Mouse (Mus musculus): ENCODE results near the gene Slc8a2. TPM values are rescaled to one million over a fixed set of nuclear protein-coding genes. Genes with fewer than 3 reads are reported as not detected.
A peak's percentile ranks its signal among the peaks of the same experiment; 100 is the strongest.

Gene Slc8a2
- 3.1 and 7.8 TPM in 2 replicates for total RNA-seq (2012; rRNA removed)

DNA sequence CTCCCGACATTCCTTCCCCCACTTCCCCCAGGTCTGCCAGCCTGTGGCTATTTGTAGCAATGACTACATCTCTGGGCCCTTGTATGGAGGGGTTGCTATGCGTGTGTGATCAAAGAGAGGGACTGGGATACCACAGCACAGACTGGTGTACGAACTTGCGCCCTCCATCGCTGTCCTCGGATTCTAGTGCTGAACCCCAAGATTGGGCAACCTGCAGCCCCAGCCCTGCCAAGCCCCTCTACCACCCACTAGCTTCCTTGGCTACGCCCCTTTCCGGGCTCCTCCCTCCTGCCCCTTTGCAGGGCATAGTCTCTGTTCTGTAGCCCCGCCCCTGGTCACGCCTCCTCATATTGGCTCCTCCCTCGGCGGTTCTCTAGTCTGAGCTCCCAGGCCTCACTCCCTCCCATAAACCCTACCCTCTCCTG is at the start of gene Slc8a2:
TSS of gene Slc8a2 (plus strand) at position 406 of the 425 bp plus-strand sequence.
- in situ Hi-C loops (cut with MboI; ENCODE audit: low sequenced_read_pairs in 2 of 2, unreplicated experiment in 2 of 2), result loop anchor here in 1 of 2 experiments (25.0 kb wide), 1 partner anchor 167 kb away; the partner anchor contains the start of gene Ehd2
- Histone ChIP-seq H3K4me3 (ENCODE audit: insufficient read depth in 1 of 2, low read depth in 1 of 2, low read length in 2 of 2, poor library complexity in 1 of 2, severe bottlenecking in 1 of 2) (peak within 1 kb of the TSS; percentile 77 to 90), H3K36me3 (ENCODE audit: control insufficient read depth, insufficient read depth, low read length, poor library complexity, severe bottlenecking) (peaks cover 5% of the 10 kb centered on the region; the same call in 1 of the 2 replicates), H3K9me3 (ENCODE audit: control insufficient read depth, insufficient read depth, low read depth, low read length) (no peaks in the 10 kb centered on the region), H3K27ac (ENCODE audit: insufficient read depth, low read depth, low read length, poor library complexity, severe bottlenecking) (no peak within 1 kb of the TSS), H3K4me1 (ENCODE audit: control insufficient read depth in 2 of 2, insufficient read depth in 2 of 2, low read length in 2 of 2, poor library complexity in 1 of 2) (peaks cover 0 to 15% of the 10 kb centered on the region in 2 experiments; a peak in 1 of 4 replicates), H3K9ac (ENCODE audit: insufficient read depth, low read depth, low read length, poor library complexity, severe bottlenecking) (peak within 1 kb of the TSS; percentile 74)
- TF ChIP-seq CHD2 (IDR thresholded peaks at IDR 0.05; ENCODE audit: low read depth, low read length) (no peak), HCFC1 (IDR thresholded peaks at IDR 0.05; ENCODE audit: borderline replicate concordance, insufficient read depth, low read length) (0 out of 2 replicates have a peak, but pooled peaks have one; percentile 37)
- peak; percentile 98 for DNase-seq (ENCODE audit: low read depth, low spot score)

DNA sequence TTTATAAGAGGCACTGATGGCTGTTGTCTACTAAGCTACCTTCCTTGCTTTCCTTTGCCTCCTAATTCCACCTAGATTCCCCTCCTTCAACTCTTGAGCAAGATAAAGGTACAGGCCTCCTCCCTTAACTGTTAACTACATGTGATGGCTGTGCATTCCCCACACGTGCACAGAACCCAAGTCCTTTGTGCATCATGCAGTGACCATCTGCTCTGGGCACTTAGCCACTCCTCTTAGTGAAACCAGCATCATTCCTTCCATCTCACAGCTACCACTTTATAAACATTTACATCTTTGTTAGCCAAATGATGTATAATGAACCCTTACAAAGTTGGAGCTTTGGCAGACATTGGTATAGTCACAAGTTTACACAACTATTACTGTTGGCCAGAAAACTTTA is 49.7 kb upstream of the Slc8a2 start:
- no peaks in the 10 kb centered on the region for H3K36me3 ChIP-seq (ENCODE audit: control insufficient read depth, insufficient read depth, low read length, poor library complexity, severe bottlenecking)
- no peak overlapping the region for H3K4me3 ChIP-seq (ENCODE audit: insufficient read depth in 1 of 2, low read depth in 1 of 2, low read length in 2 of 2, poor library complexity in 1 of 2, severe bottlenecking in 1 of 2)
- no peaks in the 10 kb centered on the region for H3K9me3 ChIP-seq (ENCODE audit: control insufficient read depth, insufficient read depth, low read depth, low read length)
- TF ChIP-seq CHD2 (IDR thresholded peaks at IDR 0.05; ENCODE audit: low read depth, low read length), result no peak
- no peak for TF ChIP-seq MAFK (IDR thresholded peaks at IDR 0.05; ENCODE audit: insufficient read depth, low read depth, low read length)
- no peak for TF ChIP-seq HCFC1 (IDR thresholded peaks at IDR 0.05; ENCODE audit: borderline replicate concordance, insufficient read depth, low read length)
- no peak for TF ChIP-seq ZC3H11A (IDR thresholded peaks at IDR 0.05; ENCODE audit: borderline replicate concordance, low read depth, low read length)
- DNase-seq (ENCODE audit: low read depth, low spot score), result no peak
- in situ Hi-C loops (cut with MboI; ENCODE audit: low sequenced_read_pairs in 2 of 2, unreplicated experiment in 2 of 2), result no loop called here
- no peaks in the 10 kb centered on the region for H3K4me1 ChIP-seq (ENCODE audit: control insufficient read depth in 2 of 2, insufficient read depth in 2 of 2, low read length in 2 of 2, poor library complexity in 1 of 2)
- no peak overlapping the region for H3K9ac ChIP-seq (ENCODE audit: insufficient read depth, low read depth, low read length, poor library complexity, severe bottlenecking)
- H3K27ac ChIP-seq (ENCODE audit: insufficient read depth, low read depth, low read length, poor library complexity, severe bottlenecking), result no peak overlapping the region

DNA sequence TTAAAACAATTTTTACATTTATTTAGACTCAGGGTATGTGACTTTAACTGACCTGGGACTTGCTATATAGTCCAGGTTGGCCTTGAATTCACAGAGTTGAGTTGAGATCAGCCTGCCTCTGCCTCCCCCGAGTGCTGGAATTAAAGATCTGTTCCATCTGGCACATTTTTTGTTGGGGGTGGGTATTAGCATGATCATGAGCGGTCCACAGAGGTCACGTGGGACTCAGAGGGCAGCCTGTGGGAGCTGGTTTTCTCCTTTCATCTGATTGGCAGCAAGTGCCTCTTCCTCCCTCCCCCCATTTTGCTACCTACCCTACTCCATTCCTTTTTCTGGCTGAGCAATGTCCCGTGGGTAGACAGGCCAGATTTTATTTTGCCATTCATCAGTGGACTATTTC is 49.0 kb upstream of the Slc8a2 start:
- Histone ChIP-seq H3K9ac (ENCODE audit: insufficient read depth, low read depth, low read length, poor library complexity, severe bottlenecking) (no peak overlapping the region), H3K9me3 (ENCODE audit: control insufficient read depth, insufficient read depth, low read depth, low read length) (no peaks in the 10 kb centered on the region), H3K36me3 (ENCODE audit: control insufficient read depth, insufficient read depth, low read length, poor library complexity, severe bottlenecking) (no peaks in the 10 kb centered on the region), H3K27ac (ENCODE audit: insufficient read depth, low read depth, low read length, poor library complexity, severe bottlenecking) (no peak overlapping the region), H3K4me1 (ENCODE audit: control insufficient read depth in 2 of 2, insufficient read depth in 2 of 2, low read length in 2 of 2, poor library complexity in 1 of 2) (no peaks in the 10 kb centered on the region), H3K4me3 (ENCODE audit: insufficient read depth in 1 of 2, low read depth in 1 of 2, low read length in 2 of 2, poor library complexity in 1 of 2, severe bottlenecking in 1 of 2) (no peak overlapping the region)
- in situ Hi-C loops (cut with MboI; ENCODE audit: low sequenced_read_pairs in 2 of 2, unreplicated experiment in 2 of 2), result no loop called here
- DNase-seq (ENCODE audit: low read depth, low spot score), result no peak
- no peak for TF ChIP-seq HCFC1 (IDR thresholded peaks at IDR 0.05; ENCODE audit: borderline replicate concordance, insufficient read depth, low read length)
- no peak for TF ChIP-seq MAFK (IDR thresholded peaks at IDR 0.05; ENCODE audit: insufficient read depth, low read depth, low read length)
- TF ChIP-seq ZNF384 (IDR thresholded peaks at IDR 0.05; ENCODE audit: low read depth, low read length), result no peak
- TF ChIP-seq ZC3H11A (IDR thresholded peaks at IDR 0.05; ENCODE audit: borderline replicate concordance, low read depth, low read length), result no peak
- TF ChIP-seq CHD2 (IDR thresholded peaks at IDR 0.05; ENCODE audit: low read depth, low read length), result no peak

DNA sequence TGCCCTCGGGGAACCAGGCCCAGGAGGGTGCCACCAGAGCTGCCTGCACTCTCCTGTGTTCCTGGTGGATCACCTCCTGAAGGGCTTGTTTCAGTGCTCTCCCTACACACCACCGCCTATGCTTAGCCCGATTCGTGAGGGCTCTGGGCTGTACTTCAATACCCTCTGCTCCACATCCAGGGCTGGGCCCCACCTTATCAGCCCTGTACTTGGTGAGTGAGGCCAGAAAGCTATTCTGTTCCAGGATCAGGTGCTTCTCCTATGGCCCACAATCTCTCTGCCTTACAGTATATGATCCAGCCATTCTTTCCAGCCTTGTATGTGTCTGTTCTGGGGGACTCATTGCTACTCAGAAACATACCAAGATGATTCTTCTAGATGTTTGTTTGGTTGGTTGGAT is 46.3 kb upstream of the Slc8a2 start:
- in situ Hi-C loops (cut with MboI; ENCODE audit: low sequenced_read_pairs in 2 of 2, unreplicated experiment in 2 of 2), result no loop called here
- H3K9ac ChIP-seq (ENCODE audit: insufficient read depth, low read depth, low read length, poor library complexity, severe bottlenecking), result no peak overlapping the region
- TF ChIP-seq MAFK (IDR thresholded peaks at IDR 0.05; ENCODE audit: insufficient read depth, low read depth, low read length) (no peak), CHD2 (IDR thresholded peaks at IDR 0.05; ENCODE audit: low read depth, low read length) (no peak), ZNF384 (IDR thresholded peaks at IDR 0.05; ENCODE audit: low read depth, low read length) (no peak), HCFC1 (IDR thresholded peaks at IDR 0.05; ENCODE audit: borderline replicate concordance, insufficient read depth, low read length) (no peak), ZC3H11A (IDR thresholded peaks at IDR 0.05; ENCODE audit: borderline replicate concordance, low read depth, low read length) (no peak)
- DNase-seq (ENCODE audit: low read depth, low spot score), result no peak
- H3K4me3 ChIP-seq (ENCODE audit: insufficient read depth in 1 of 2, low read depth in 1 of 2, low read length in 2 of 2, poor library complexity in 1 of 2, severe bottlenecking in 1 of 2), result no peak overlapping the region
- no peaks in the 10 kb centered on the region for H3K4me1 ChIP-seq (ENCODE audit: control insufficient read depth in 2 of 2, insufficient read depth in 2 of 2, low read length in 2 of 2, poor library complexity in 1 of 2)
- H3K36me3 ChIP-seq (ENCODE audit: control insufficient read depth, insufficient read depth, low read length, poor library complexity, severe bottlenecking), result no peaks in the 10 kb centered on the region
- H3K27ac ChIP-seq (ENCODE audit: insufficient read depth, low read depth, low read length, poor library complexity, severe bottlenecking), result no peak overlapping the region
- no peaks in the 10 kb centered on the region for H3K9me3 ChIP-seq (ENCODE audit: control insufficient read depth, insufficient read depth, low read depth, low read length)

DNA sequence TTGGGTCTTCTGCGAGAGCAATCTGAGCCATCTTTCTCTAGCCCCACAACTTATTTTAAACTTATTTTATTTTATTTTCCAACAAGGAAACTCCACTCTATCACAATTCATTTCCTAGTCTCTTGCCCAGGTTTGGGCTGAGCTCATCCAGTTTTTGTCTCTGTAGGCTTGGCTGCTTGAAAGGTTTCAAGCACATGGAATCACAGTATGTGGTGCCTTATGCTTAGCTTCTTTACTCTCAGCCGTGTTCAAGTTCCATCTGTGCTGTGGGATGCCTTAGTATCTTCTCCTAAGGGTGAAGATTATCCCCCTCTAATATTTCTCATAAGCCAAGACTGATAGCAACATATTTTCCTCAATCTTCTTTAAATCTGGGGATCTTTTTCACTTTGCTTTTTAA is 42.0 kb upstream of the Slc8a2 start:
- no peaks in the 10 kb centered on the region for H3K36me3 ChIP-seq (ENCODE audit: control insufficient read depth, insufficient read depth, low read length, poor library complexity, severe bottlenecking)
- H3K4me1 ChIP-seq (ENCODE audit: control insufficient read depth in 2 of 2, insufficient read depth in 2 of 2, low read length in 2 of 2, poor library complexity in 1 of 2), result no peaks in the 10 kb centered on the region
- in situ Hi-C loops (cut with MboI; ENCODE audit: low sequenced_read_pairs in 2 of 2, unreplicated experiment in 2 of 2), result no loop called here
- H3K9me3 ChIP-seq (ENCODE audit: control insufficient read depth, insufficient read depth, low read depth, low read length), result no peaks in the 10 kb centered on the region
- no peak for TF ChIP-seq MAFK (IDR thresholded peaks at IDR 0.05; ENCODE audit: insufficient read depth, low read depth, low read length)
- no peak for TF ChIP-seq CHD2 (IDR thresholded peaks at IDR 0.05; ENCODE audit: low read depth, low read length)
- no peak for TF ChIP-seq ZC3H11A (IDR thresholded peaks at IDR 0.05; ENCODE audit: borderline replicate concordance, low read depth, low read length)
- no peak for TF ChIP-seq HCFC1 (IDR thresholded peaks at IDR 0.05; ENCODE audit: borderline replicate concordance, insufficient read depth, low read length)
- no peak for TF ChIP-seq ZNF384 (IDR thresholded peaks at IDR 0.05; ENCODE audit: low read depth, low read length)
- H3K4me3 ChIP-seq (ENCODE audit: insufficient read depth in 1 of 2, low read depth in 1 of 2, low read length in 2 of 2, poor library complexity in 1 of 2, severe bottlenecking in 1 of 2), result no peak overlapping the region
- H3K9ac ChIP-seq (ENCODE audit: insufficient read depth, low read depth, low read length, poor library complexity, severe bottlenecking), result no peak overlapping the region
- no peak for DNase-seq (ENCODE audit: low read depth, low spot score)
- H3K27ac ChIP-seq (ENCODE audit: insufficient read depth, low read depth, low read length, poor library complexity, severe bottlenecking), result no peak overlapping the region
